Mouse (Mus musculus): ENCODE results near the gene Fbxl2. TPM values are rescaled to one million over a fixed set of nuclear protein-coding genes. Genes with fewer than 3 reads are reported as not detected.

Fbxl2 gene
- polyA plus RNA-seq, 1 experiment, result 2.6 TPM

DNA sequence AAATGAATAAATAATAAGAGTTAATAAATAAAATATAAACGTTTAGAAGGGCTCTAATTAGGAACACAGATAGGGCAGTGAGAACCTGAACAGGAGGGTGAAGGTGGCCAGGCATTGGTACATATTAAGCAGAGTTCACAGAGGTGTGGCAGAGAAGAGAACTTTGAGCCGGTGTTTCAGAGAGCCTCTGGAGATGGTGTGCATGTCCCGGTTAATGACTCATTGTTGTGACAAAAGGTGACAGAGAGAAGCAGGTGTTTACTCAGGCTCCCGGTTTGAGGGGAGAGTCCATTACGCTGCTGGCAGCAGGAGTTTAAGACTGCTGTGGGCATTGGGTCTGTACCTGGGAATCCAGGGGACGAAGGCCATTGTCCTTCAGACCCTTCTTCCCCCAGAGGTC is 23.4 kb upstream of the Fbxl2 start:
- Histone ChIP-seq H3K36me3 (ENCODE audit: control insufficient read depth, insufficient read depth, low read length) (no peaks in the 10 kb centered on the region), H3K27ac (ENCODE audit: insufficient read depth, low read length) (no peak overlapping the region), H3K4me3 (ENCODE audit: extremely low read depth, insufficient read depth, insufficient read length) (no peak overlapping the region), H3K4me1 (ENCODE audit: control insufficient read depth, insufficient read depth, insufficient read length) (no peaks in the 10 kb centered on the region), H3K27me3 (ENCODE audit: control insufficient read depth, insufficient read depth, low read length) (no peaks in the 10 kb centered on the region)
- no peak for DNase-seq (ENCODE audit: low read depth in 1 of 2, low spot score in 2 of 2)
- no peak for TF ChIP-seq CTCF (IDR thresholded peaks at IDR 0.05; ENCODE audit: extremely low read depth, insufficient read depth, insufficient read length, insufficient replicate concordance)
- no peak for TF ChIP-seq POLR2A (IDR thresholded peaks at IDR 0.05; ENCODE audit: low read depth, low read length)
- 70% methylated on average over 6 of the region's 6 CpGs for WGBS

DNA sequence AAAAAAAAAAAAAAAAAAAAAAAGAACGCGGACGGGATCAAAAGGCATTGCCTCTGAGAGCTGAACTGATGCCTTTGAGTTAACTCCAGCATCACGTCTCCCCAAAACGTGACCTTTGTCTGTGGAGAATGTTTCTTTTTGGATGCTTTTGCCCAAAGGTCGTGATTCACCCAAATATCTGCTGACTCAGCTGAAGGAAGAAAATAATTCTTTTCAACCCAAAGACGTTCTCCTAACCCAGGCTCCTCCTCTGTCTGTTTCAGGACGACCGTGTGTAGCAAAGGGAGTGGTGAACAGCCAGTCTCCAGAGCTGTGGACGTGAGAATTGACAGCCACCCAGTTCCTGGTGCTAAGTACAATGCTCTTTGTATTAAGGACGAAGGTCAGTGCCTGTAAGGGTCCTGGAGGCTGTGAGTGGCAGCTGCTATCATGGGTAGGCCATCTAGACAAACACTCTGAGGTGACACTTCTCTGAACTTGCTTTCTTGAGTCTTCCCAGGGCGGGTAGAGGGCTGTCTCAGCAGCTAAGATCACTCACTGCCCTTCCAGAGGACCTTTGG is 22.6 kb upstream of the Fbxl2 start:
- Histone ChIP-seq H3K4me1 (ENCODE audit: control insufficient read depth, insufficient read depth, insufficient read length) (no peaks in the 10 kb centered on the region), H3K36me3 (ENCODE audit: control insufficient read depth, insufficient read depth, low read length) (no peaks in the 10 kb centered on the region), H3K27ac (ENCODE audit: insufficient read depth, low read length) (no peak overlapping the region), H3K4me3 (ENCODE audit: extremely low read depth, insufficient read depth, insufficient read length) (no peak overlapping the region), H3K27me3 (ENCODE audit: control insufficient read depth, insufficient read depth, low read length) (no peaks in the 10 kb centered on the region)
- no peak for TF ChIP-seq CTCF (IDR thresholded peaks at IDR 0.05; ENCODE audit: extremely low read depth, insufficient read depth, insufficient read length, insufficient replicate concordance)
- no peak for TF ChIP-seq POLR2A (IDR thresholded peaks at IDR 0.05; ENCODE audit: low read depth, low read length)
- WGBS, result 73% methylated on average over 12 of the region's 12 CpGs
- no peak for DNase-seq (ENCODE audit: low read depth in 1 of 2, low spot score in 2 of 2)

DNA sequence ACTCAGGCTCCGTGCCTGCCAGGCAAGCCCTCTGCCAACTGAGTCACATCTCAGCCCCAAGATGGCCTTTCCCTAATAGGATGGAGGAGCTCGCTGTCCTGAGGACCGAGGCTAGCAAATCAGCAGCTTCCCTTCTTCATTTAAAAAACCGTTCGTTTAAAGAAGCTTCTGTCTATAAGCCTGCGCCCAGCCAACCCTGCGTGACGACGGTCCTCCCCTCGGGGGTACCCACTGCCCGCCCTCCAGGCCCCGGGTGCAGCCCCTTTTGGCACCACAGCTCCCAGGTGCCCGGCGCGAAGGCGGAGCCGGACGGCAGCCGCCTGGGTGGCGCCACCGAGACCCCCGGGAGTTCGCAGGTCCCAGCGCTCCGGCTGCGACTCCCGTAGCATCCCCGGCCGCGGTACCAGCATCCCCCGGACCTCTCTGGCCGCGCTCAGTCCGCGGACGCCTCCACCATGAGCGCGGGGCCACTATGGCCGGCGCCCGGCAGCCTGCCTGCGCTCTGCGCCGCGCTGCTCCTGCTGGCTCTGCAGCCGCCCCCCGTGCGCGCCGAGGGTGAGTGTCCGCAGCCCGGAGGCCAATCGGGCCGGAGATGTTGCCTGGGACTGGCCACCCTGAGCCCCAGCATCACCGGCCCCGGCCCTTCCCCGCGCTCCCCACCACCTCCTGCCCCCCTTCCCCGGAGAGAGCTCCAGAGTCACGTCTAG is 11.3 kb upstream of the Fbxl2 start, which contains the start of gene Susd5:
Susd5 (plus strand) TSS at position 51 of the 707 bp plus-strand sequence.
- Histone ChIP-seq H3K36me3 (ENCODE audit: control insufficient read depth, insufficient read depth, low read length) (no peaks in the 10 kb centered on the region), H3K27me3 (ENCODE audit: control insufficient read depth, insufficient read depth, low read length) (peaks cover 2% of the 10 kb centered on the region; the same call in 1 of the 2 replicates), H3K27ac (ENCODE audit: insufficient read depth, low read length) (no peak within 1 kb of the TSS), H3K4me3 (ENCODE audit: extremely low read depth, insufficient read depth, insufficient read length) (no peak within 1 kb of the TSS), H3K4me1 (ENCODE audit: control insufficient read depth, insufficient read depth, insufficient read length) (no peaks in the 10 kb centered on the region)
- TF ChIP-seq POLR2A (IDR thresholded peaks at IDR 0.05; ENCODE audit: low read depth, low read length) (no peak), CTCF (IDR thresholded peaks at IDR 0.05; ENCODE audit: extremely low read depth, insufficient read depth, insufficient read length, insufficient replicate concordance) (no peak)
- 2% methylated on average over 60 of the region's 60 CpGs for WGBS
- no peak for DNase-seq (ENCODE audit: low read depth in 1 of 2, low spot score in 2 of 2)

DNA sequence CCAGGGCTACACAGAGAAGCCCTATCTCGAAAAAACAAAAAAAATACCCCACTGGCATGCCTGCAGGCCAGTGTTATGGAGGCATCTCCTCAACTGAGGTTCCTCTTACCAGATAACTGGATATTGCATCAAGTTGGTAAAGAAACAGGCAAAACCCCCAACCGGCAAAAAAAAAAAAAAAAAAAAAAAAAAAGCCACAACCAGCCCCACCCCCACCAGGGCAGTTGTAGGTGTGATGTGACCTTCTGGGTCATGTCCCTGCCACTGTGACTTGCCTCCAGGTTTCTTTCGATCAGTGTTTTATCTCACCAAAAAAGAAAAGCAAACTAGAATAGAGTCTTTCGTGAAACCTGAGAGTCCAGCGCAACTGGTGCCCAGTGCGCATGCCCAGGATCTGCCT is 6.9 kb upstream of the Fbxl2 start:
- no peak for TF ChIP-seq CTCF (IDR thresholded peaks at IDR 0.05; ENCODE audit: extremely low read depth, insufficient read depth, insufficient read length, insufficient replicate concordance)
- no peak for TF ChIP-seq POLR2A (IDR thresholded peaks at IDR 0.05; ENCODE audit: low read depth, low read length)
- Histone ChIP-seq H3K27me3 (ENCODE audit: control insufficient read depth, insufficient read depth, low read length) (peaks cover 2% of the 10 kb centered on the region; the same call in 1 of the 2 replicates), H3K36me3 (ENCODE audit: control insufficient read depth, insufficient read depth, low read length) (no peaks in the 10 kb centered on the region), H3K27ac (ENCODE audit: insufficient read depth, low read length) (no peak overlapping the region), H3K4me1 (ENCODE audit: control insufficient read depth, insufficient read depth, insufficient read length) (no peaks in the 10 kb centered on the region), H3K4me3 (ENCODE audit: extremely low read depth, insufficient read depth, insufficient read length) (no peak overlapping the region)
- WGBS, result 84% methylated on average over 6 of the region's 6 CpGs
- no peak for DNase-seq (ENCODE audit: low read depth in 1 of 2, low spot score in 2 of 2)

DNA sequence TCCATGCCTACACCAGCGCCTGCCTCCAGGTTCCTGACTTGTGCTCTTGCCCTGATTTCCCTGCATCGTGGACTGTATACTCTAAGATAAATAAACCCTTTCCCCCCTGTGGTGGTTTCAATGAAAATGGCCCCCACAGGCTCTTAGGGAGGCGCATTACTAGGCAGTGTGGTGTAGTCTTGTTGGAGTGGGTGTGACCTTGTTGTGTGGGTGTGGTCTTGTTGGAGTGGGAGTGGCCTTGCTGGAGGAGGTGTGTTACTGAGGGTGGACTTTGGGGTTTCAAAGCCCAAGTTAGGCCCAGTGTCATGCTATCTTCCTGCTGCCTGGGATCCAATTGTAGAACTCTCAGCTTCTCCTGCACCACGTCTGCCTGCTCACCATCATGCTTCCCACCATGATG is 6.0 kb upstream of the Fbxl2 start:
- H3K27ac ChIP-seq (ENCODE audit: insufficient read depth, low read length), result no peak overlapping the region
- no peaks in the 10 kb centered on the region for H3K36me3 ChIP-seq (ENCODE audit: control insufficient read depth, insufficient read depth, low read length)
- no peak overlapping the region for H3K4me3 ChIP-seq (ENCODE audit: extremely low read depth, insufficient read depth, insufficient read length)
- H3K4me1 ChIP-seq (ENCODE audit: control insufficient read depth, insufficient read depth, insufficient read length), result no peaks in the 10 kb centered on the region
- no peak for DNase-seq (ENCODE audit: low read depth in 1 of 2, low spot score in 2 of 2)
- WGBS, result 90% methylated on average over 4 of the region's 4 CpGs
- no peaks in the 10 kb centered on the region for H3K27me3 ChIP-seq (ENCODE audit: control insufficient read depth, insufficient read depth, low read length)
- TF ChIP-seq CTCF (IDR thresholded peaks at IDR 0.05; ENCODE audit: extremely low read depth, insufficient read depth, insufficient read length, insufficient replicate concordance), result no peak
- no peak for TF ChIP-seq POLR2A (IDR thresholded peaks at IDR 0.05; ENCODE audit: low read depth, low read length)

DNA sequence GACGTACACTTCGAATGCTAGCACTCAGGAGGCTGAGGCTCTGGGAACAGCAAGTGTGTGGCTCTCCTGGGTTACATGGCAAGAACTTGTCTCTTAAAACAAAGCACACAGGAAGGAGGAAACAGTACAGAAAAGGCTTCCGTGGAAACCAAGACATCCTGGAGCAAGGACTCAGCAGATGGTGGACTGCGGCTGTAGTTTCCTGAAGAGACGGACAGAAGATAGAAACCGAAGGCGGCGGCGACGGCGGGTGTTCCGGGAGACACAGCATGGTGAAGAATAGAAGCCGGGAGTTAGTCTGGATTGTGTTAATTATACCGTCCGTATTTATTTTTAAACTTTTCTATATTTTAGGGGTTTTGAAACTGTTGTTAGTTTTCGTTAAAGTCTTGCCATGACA is 4.8 kb upstream of the Fbxl2 start:
- DNase-seq (ENCODE audit: low read depth in 1 of 2, low spot score in 2 of 2), result no peak
- no peaks in the 10 kb centered on the region for H3K4me1 ChIP-seq (ENCODE audit: control insufficient read depth, insufficient read depth, insufficient read length)
- TF ChIP-seq CTCF (IDR thresholded peaks at IDR 0.05; ENCODE audit: extremely low read depth, insufficient read depth, insufficient read length, insufficient replicate concordance) (no peak), POLR2A (IDR thresholded peaks at IDR 0.05; ENCODE audit: low read depth, low read length) (no peak)
- no peak overlapping the region for H3K27ac ChIP-seq (ENCODE audit: insufficient read depth, low read length)
- WGBS, result 82% methylated on average over 16 of the region's 16 CpGs
- H3K4me3 ChIP-seq (ENCODE audit: extremely low read depth, insufficient read depth, insufficient read length), result peak overlapping the region; percentile 10; the same call in 1 of the 2 replicates
- H3K36me3 ChIP-seq (ENCODE audit: control insufficient read depth, insufficient read depth, low read length), result no peaks in the 10 kb centered on the region
- H3K27me3 ChIP-seq (ENCODE audit: control insufficient read depth, insufficient read depth, low read length), result no peaks in the 10 kb centered on the region

DNA sequence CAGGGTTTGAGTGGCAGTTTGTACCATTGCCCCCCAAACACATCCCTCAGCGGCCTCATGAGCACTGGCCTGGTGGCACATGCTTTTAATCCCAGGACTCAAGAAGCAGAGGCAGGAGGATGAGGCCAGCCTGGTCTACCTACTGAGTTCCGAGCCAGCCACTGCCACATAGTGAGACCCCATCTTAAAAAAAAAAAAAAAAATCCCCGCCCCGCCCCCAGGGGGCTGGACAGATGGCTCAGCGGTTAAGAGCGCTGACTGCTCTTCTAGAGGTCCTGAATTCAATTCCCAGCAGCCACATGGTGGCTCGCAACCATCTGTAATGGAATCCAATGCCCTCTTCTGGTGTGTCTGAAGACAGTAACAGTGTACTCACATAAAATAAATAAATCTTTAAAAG is 4.1 kb upstream of the Fbxl2 start:
- Histone ChIP-seq H3K27ac (ENCODE audit: insufficient read depth, low read length) (no peak overlapping the region), H3K27me3 (ENCODE audit: control insufficient read depth, insufficient read depth, low read length) (no peaks in the 10 kb centered on the region), H3K4me3 (ENCODE audit: extremely low read depth, insufficient read depth, insufficient read length) (no peak overlapping the region), H3K36me3 (ENCODE audit: control insufficient read depth, insufficient read depth, low read length) (no peaks in the 10 kb centered on the region), H3K4me1 (ENCODE audit: control insufficient read depth, insufficient read depth, insufficient read length) (no peaks in the 10 kb centered on the region)
- WGBS, result 85% methylated on average over 7 of the region's 7 CpGs
- DNase-seq (ENCODE audit: low read depth in 1 of 2, low spot score in 2 of 2), result no peak
- TF ChIP-seq CTCF (IDR thresholded peaks at IDR 0.05; ENCODE audit: extremely low read depth, insufficient read depth, insufficient read length, insufficient replicate concordance) (no peak), POLR2A (IDR thresholded peaks at IDR 0.05; ENCODE audit: low read depth, low read length) (no peak)
